Mouse (Mus musculus) heart, embryonic 16.5 days (tissue): Measurements from ENCODE around the gene Dspp. TPM values are rescaled to one million over a fixed set of nuclear protein-coding genes. Genes with fewer than 3 reads are reported as not detected.

Experiments used
- ATAC-seq: fragments of 200-750 bp; cut with Nextera tagmentation; replicated peaks from 2 replicates; pipeline ENCODE4 v1.8.0; 2017; ENCODE audit warnings: moderate number of reproducible peaks; ENCODE audit not compliant: insufficient read depth, low FRiP score; ENCODE audit errors: extremely low read depth
- H3K27ac ChIP-seq: fragments of 300-500 bp; sonication (generic); 2 replicates; pipeline ENCODE4 v1.5.1; 2014; ENCODE audit warnings: mild to moderate bottlenecking, low read length, control low read depth, moderate library complexity
- H3K27me3 ChIP-seq: fragments of 300-500 bp; sonication (generic); 2 replicates; pipeline ENCODE4 v1.6.1; 2014; ENCODE audit warnings: low read length, mixed read lengths; ENCODE audit not compliant: control insufficient read depth, insufficient read depth
- H3K36me3 ChIP-seq: fragments of 300-500 bp; sonication (generic); 2 replicates; pipeline ENCODE4 v1.6.1; 2014; ENCODE audit not compliant: control insufficient read depth, insufficient read depth
- H3K4me1 ChIP-seq: fragments of 300-500 bp; sonication (generic); 2 replicates; pipeline ENCODE4 v1.6.1; 2014; ENCODE audit warnings: low read length, mixed read lengths; ENCODE audit not compliant: control insufficient read depth, insufficient read depth
- H3K4me2 ChIP-seq: fragments of 300-500 bp; sonication (generic); 2 replicates; pipeline ENCODE4 v1.6.1; 2014; ENCODE audit warnings: low read depth, mild to moderate bottlenecking, control low read depth, low read length
- H3K4me3 ChIP-seq: fragments of 300-500 bp; sonication (generic); 2 replicates; pipeline ENCODE4 v1.5.1; 2014; ENCODE audit warnings: mild to moderate bottlenecking, control low read depth, low read length
- H3K9ac ChIP-seq: fragments of 300-500 bp; sonication (generic); 2 replicates; pipeline ENCODE4 v1.6.1; 2014; ENCODE audit warnings: low read length, control low read depth
- H3K9me3 ChIP-seq: fragments of 300-500 bp; sonication (generic); replicated peaks from 2 replicates; pipeline ENCODE4 v1.6.1; 2016; ENCODE audit warnings: low read length; ENCODE audit not compliant: control insufficient read depth
- WGBS: fragments of 180-500 bp; shearing (Covaris S2); extraction: QIAGEN DNeasy Blood & Tissue Kit; methylation state at CpG from one replicate; pipeline ENCODE4 v1.1.7; 2014; 5-methylcytosine and 5-hydroxymethylcytosine counted together
- polyA plus RNA-seq: library from polyadenylated mRNA; unstranded; fragments of >200 nt; fragmentation: Nextera tagmentation; extraction: Ambion mirVana; gene quantifications from 2 replicates; pipeline ENCODE4 v1.2.1, GENCODE M21; 2015

The Dspp gene
- polyA plus RNA-seq, 1 experiment from 2014 or later = not detected

DNA sequence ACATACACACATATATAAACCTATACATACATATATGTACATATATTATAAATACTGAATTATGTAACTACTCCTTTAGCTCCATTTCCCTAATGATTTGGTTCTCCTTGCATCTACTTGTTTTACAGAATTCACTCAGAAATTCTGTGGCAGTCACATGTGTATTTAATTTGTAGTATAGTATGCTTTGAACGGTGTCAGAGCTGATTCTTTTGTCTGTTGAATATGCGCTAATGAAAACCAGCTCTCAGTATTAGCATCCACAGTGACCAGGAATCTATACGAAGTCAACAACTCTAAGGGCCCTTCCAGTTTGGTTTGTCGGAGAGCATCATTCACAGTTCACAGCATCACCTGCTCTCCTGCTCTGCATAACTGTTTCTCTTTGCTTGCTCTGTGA is 7.0 kb upstream of the Dspp start:
- Histone ChIP-seq H3K4me1 (no peaks in the 10 kb centered on the region), H3K36me3 (no peaks in the 10 kb centered on the region), H3K4me3 (no peak overlapping the region), H3K4me2 (no peak overlapping the region), H3K27me3 (no peaks in the 10 kb centered on the region), H3K27ac (no peak overlapping the region), H3K9ac (no peak overlapping the region), H3K9me3 (no peaks in the 10 kb centered on the region)
- WGBS = 79% methylated on average over 4 of the region's 4 CpGs
- no peak for ATAC-seq

DNA sequence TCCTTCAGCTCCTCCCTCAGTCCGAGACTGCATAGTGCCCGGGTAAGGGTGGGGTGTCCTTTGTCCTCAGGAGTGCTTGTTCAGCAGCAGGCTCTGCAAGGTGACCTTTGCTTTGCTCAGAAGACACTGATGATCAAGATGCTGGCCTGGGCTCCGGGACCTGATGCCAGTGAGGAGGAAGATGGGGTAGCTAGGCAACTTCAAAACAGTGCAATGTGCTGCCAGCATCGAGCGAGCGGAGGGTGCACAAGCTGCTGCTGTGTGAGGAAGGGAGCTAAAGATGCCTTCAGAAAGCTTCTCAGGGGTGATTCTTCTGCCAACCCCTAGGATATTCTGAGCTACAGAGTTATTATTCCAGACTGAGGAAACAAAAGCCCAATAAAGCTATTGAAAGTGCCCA is 2.6 kb downstream of the Dspp start:
- Histone ChIP-seq H3K27ac (no peak overlapping the region), H3K4me3 (no peak overlapping the region), H3K27me3 (no peaks in the 10 kb centered on the region), H3K4me1 (no peaks in the 10 kb centered on the region), H3K9ac (no peak overlapping the region), H3K36me3 (no peaks in the 10 kb centered on the region), H3K9me3 (peaks cover 3% of the 10 kb centered on the region), H3K4me2 (no peak overlapping the region)
- 75% methylated on average over 6 of the region's 6 CpGs for WGBS
- no peak for ATAC-seq

DNA sequence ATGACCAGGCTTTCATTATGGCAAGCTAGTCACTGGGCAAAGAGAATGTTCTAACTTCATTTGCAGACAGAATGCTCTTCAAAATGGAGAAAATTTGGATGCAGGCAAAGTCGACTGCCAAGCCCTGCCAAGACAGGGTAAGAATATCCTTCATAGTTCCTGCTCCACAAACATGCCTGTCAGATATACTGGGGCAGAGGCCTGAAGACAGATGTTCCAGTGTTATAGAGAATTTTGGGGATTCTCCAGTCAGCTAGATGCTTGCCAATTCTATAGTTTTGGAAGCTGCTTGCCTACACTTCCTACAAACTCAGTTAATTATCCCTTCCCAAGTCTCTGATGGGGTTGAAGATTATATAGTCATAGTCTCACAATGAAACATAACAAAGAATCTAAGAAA is 13.2 kb downstream of the Dspp start:
- WGBS = 68% methylated on average over 1 of the region's 1 CpGs
- H3K9me3 ChIP-seq = peaks cover 14% of the 10 kb centered on the region
- no peak overlapping the region for H3K4me3 ChIP-seq
- H3K36me3 ChIP-seq = no peaks in the 10 kb centered on the region
- no peak overlapping the region for H3K27ac ChIP-seq
- no peaks in the 10 kb centered on the region for H3K27me3 ChIP-seq
- no peaks in the 10 kb centered on the region for H3K4me1 ChIP-seq
- no peak for ATAC-seq
- no peak overlapping the region for H3K9ac ChIP-seq
- H3K4me2 ChIP-seq = no peak overlapping the region

DNA sequence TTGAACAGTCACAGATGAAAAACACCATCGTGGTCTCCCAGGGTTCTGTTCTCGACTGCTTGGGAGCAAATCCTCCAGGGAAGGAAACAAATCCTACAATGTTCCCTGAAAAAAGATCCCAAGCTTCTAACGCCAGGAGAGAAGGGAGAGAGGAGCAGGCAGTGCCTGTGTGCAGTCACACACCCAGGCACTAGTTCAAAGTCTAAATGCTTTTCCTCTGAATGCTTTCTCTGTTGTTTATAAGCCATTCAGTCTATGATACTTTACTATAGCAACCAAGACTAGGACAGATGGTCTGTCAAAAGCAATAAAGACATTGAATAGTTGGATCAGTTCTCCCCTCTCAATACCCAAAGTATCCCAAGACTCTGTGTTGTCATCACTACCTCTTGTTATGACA is 16.8 kb downstream of the Dspp start:
- no peaks in the 10 kb centered on the region for H3K4me1 ChIP-seq
- no peak overlapping the region for H3K4me3 ChIP-seq
- H3K4me2 ChIP-seq = no peak overlapping the region
- H3K27ac ChIP-seq = no peak overlapping the region
- WGBS = 68% methylated on average over 3 of the region's 3 CpGs
- H3K27me3 ChIP-seq = no peaks in the 10 kb centered on the region
- peaks cover 4% of the 10 kb centered on the region for H3K9me3 ChIP-seq
- H3K36me3 ChIP-seq = no peaks in the 10 kb centered on the region
- H3K9ac ChIP-seq = no peak overlapping the region
- ATAC-seq = no peak

DNA sequence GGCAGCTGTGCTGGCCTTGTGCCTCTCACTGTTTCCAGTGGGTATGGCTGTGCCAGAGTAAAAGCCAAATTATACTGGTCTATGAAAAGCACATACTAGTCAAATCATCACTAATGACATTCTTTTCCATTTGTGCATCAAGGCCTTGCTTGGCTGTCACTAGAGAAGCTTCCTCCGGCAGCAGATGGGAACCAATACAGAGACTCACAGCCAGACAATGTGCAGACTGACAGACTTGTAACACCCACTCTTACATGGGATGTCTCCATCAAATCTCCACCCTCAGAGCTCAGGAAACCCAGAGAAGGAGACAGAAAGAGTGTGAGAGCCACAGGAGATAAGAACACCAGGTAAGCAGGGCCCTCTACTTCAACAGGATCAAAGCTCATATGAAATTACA is 24.6 kb downstream of the Dspp start:
- ATAC-seq = no peak
- whole genome bisulfite sequencing = 90% methylated on average over 1 of the region's 1 CpGs
- no peak overlapping the region for H3K4me2 ChIP-seq
- H3K27me3 ChIP-seq = no peaks in the 10 kb centered on the region
- H3K27ac ChIP-seq = no peak overlapping the region
- H3K4me3 ChIP-seq = no peak overlapping the region
- H3K4me1 ChIP-seq = no peaks in the 10 kb centered on the region
- H3K9me3 ChIP-seq = peaks cover 2% of the 10 kb centered on the region; the same call in 1 of the 2 replicates
- H3K36me3 ChIP-seq = no peaks in the 10 kb centered on the region
- H3K9ac ChIP-seq = no peak overlapping the region

DNA sequence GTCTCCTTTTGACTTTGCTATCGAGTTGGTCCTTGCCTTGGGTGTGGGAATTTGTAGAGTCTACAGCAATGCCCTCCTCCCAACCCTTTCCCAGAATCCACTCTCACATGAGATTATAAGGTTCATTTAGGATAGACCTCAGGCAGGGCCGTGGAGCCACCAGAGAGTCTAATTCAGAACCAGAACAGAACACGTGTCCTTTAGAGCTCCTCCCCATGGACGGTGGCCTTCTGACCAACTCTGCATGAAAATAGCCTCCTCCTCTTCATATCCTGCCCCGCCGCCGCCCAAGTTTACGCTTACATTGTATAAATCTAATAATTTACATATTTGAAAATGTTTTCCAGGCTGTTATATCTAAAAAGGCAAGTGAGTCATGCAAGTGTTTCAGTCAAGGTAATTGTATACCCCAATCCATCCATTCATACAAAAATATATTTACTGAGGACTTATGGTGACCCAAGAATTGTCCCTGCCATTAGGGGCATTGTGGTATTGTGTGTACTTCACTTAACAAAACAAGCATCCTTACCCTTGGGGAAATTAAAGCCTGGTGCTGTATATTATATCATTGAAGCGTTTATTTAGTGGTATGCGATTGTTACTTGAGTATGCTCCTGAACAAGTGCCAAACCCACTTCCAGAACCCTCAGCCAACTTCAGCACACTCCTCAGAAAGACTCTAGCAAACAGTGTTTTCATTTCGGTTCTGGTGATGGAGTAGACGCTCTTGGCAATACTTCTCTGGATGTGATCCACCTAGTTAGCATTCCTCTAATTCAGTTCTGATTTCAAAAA is 30.8 kb downstream of the Dspp start:
- no peak overlapping the region for H3K27ac ChIP-seq
- H3K4me1 ChIP-seq = no peaks in the 10 kb centered on the region
- H3K4me3 ChIP-seq = no peak overlapping the region
- no peak for ATAC-seq
- H3K9me3 ChIP-seq = no peaks in the 10 kb centered on the region
- 80% methylated on average over 12 of the region's 12 CpGs for WGBS
- H3K4me2 ChIP-seq = no peak overlapping the region
- H3K27me3 ChIP-seq = no peaks in the 10 kb centered on the region
- no peaks in the 10 kb centered on the region for H3K36me3 ChIP-seq
- no peak overlapping the region for H3K9ac ChIP-seq

DNA sequence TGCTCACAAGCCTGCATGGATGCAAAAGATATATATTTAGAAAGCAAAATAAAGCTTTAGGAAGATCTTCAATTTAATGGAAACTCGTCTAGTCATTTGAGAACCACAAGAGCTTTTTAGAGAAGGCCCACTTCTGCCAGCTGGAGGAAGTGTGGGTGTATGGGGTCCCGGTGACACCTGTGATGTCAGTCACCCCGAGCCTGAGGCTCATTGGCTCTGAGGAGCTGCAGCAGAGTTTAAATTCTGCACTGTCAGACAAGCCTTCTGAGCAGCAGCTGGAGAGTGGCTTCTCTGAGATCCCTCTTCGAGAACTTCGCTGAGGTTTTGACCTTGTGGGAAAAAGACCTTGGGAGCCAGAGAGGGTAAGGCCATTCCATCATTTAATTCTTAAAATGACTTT is 31.8 kb downstream of the Dspp start, which contains the start of gene Dmp1:
TSS of gene Dmp1 (plus strand) at position 263 of the 400 bp plus-strand sequence.
- no peaks in the 10 kb centered on the region for H3K4me1 ChIP-seq
- no peak for ATAC-seq
- no peak within 1 kb of the TSS for H3K9ac ChIP-seq
- H3K4me3 ChIP-seq = no peak within 1 kb of the TSS
- no peaks in the 10 kb centered on the region for H3K27me3 ChIP-seq
- no peak within 1 kb of the TSS for H3K4me2 ChIP-seq
- 60% methylated on average over 5 of the region's 5 CpGs for WGBS
- H3K36me3 ChIP-seq = no peaks in the 10 kb centered on the region
- no peaks in the 10 kb centered on the region for H3K9me3 ChIP-seq
- H3K27ac ChIP-seq = no peak within 1 kb of the TSS

DNA sequence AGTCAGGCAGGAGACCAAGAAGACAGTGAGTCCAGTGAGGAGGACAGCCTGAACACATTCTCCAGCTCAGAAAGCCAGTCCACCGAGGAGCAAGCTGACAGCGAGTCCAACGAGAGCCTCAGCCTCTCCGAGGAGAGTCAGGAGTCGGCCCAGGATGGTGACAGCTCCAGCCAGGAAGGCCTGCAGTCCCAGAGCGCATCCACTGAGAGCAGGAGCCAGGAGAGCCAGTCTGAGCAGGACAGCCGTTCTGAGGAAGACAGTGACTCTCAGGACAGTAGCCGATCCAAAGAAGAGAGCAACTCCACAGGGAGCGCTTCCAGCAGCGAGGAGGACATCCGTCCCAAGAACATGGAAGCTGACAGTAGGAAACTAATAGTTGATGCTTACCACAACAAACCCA is 42.0 kb downstream of the Dspp start:
- Histone ChIP-seq H3K27ac (no peak overlapping the region), H3K4me3 (no peak overlapping the region), H3K4me1 (no peaks in the 10 kb centered on the region), H3K9ac (no peak overlapping the region), H3K4me2 (no peak overlapping the region), H3K27me3 (no peaks in the 10 kb centered on the region), H3K9me3 (no peaks in the 10 kb centered on the region), H3K36me3 (no peaks in the 10 kb centered on the region)
- WGBS = 66% methylated on average over 11 of the region's 11 CpGs
- ATAC-seq = no peak

DNA sequence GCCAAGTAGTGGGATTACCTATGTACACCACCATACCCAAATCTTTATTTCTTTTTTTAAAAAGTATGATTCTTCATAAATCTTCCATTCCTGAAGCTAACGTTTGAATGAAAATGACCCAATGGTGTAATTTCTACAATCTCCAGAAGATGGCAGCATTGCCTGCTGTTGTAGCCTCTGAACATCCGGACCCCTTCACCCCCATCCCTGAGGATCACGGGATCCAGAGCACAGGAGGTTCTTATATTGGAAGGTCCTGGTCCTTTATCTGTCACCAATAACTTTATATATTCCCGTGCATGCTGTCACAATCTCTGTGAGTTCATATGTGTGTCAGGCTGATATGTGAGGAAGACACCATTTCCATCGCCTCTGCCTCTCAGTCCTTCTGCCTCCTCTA is 48.4 kb downstream of the Dspp start:
- no peak for ATAC-seq
- H3K4me1 ChIP-seq = no peaks in the 10 kb centered on the region; the same call in 1 of the 2 replicates
- no peaks in the 10 kb centered on the region for H3K36me3 ChIP-seq
- no peaks in the 10 kb centered on the region for H3K27me3 ChIP-seq
- no peak overlapping the region for H3K27ac ChIP-seq
- H3K4me3 ChIP-seq = no peak overlapping the region
- H3K9ac ChIP-seq = no peak overlapping the region
- H3K9me3 ChIP-seq = no peaks in the 10 kb centered on the region; the same call in 1 of the 2 replicates
- no peak overlapping the region for H3K4me2 ChIP-seq
- 29% methylated on average over 5 of the region's 5 CpGs for WGBS
